Mouse (Mus musculus) heart, adult 2 months (tissue): Measurements from ENCODE around the gene Camkmt. TPM values are rescaled to one million over a fixed set of nuclear protein-coding genes. Genes with fewer than 3 reads are reported as not detected.

ENCODE experiments used
- DNase-seq, 2 experiments: peaks; one replicate each; pipeline ENCODE4 v3.0.0; 2021
- H3K27ac ChIP-seq: fragments of 200-600 bp; 2 replicates; pipeline ENCODE4 v1.8.1; 2022
- H3K27me3 ChIP-seq: fragments of 200-500 bp; 2 replicates; pipeline ENCODE4 v1.6.1; 2012; ENCODE audit warnings: mild to moderate bottlenecking, low read length, inconsistent platforms, mixed read lengths; ENCODE audit not compliant: control insufficient read depth, insufficient read depth
- H3K36me3 ChIP-seq: fragments of 200-500 bp; 2 replicates; pipeline ENCODE4 v1.6.1; 2012; ENCODE audit warnings: low read length, inconsistent platforms; ENCODE audit not compliant: control insufficient read depth, insufficient read depth
- H3K4me1 ChIP-seq: fragments of 200-500 bp; 2 replicates; pipeline ENCODE4 v1.6.1; 2011; ENCODE audit warnings: low read length; ENCODE audit not compliant: control insufficient read depth, insufficient read depth
- H3K4me3 ChIP-seq: fragments of 200-600 bp; 2 replicates; pipeline ENCODE4 v1.8.1; 2022
- H3K79me2 ChIP-seq: fragments of 200-500 bp; replicated peaks from 2 replicates; pipeline ENCODE4 v1.6.1; 2012; ENCODE audit warnings: mild to moderate bottlenecking, inconsistent platforms, low read length, moderate library complexity, mixed read lengths; ENCODE audit not compliant: control insufficient read depth, insufficient read depth
- H3K9ac ChIP-seq: fragments of 200-500 bp; 2 replicates; pipeline ENCODE4 v1.6.1; 2012; ENCODE audit warnings: low read depth, mild to moderate bottlenecking, control low read depth, inconsistent platforms, low read length, mixed read lengths
- CTCF ChIP-seq: fragments of 200-600 bp; IDR thresholded peaks from 2 replicates; pipeline ENCODE4 v1.8.1; 2022; ENCODE audit warnings: antibody characterized with exemption, mild to moderate bottlenecking, moderate library complexity
- EP300 ChIP-seq: fragments of 200-500 bp; IDR thresholded peaks from 2 replicates; pipeline ENCODE4 v1.6.1; 2011; ENCODE audit warnings: low read depth, low read length, control low read depth; ENCODE audit not compliant: insufficient read depth
- POLR2A ChIP-seq: fragments of 200-500 bp; IDR thresholded peaks from 2 replicates; pipeline ENCODE4 v1.6.1; 2011; ENCODE audit warnings: mild to moderate bottlenecking, low read depth, low read length, control low read depth; ENCODE audit not compliant: insufficient read depth
- WGBS: fragments of 180-500 bp; shearing (Covaris S2); methylation state at CpG from one replicate; pipeline ENCODE4 v1.1.7; 2018; 5-methylcytosine and 5-hydroxymethylcytosine counted together
- intact Hi-C: fragments of 180-260 bp; cut with DNase I; formaldehyde crosslinking; loops from one replicate; pipeline ENCODE4 v1.15.1; 2025
- polyA plus RNA-seq: library from polyadenylated mRNA; depleted of rRNA; stranded (reverse); fragments of >200 nt; gene quantifications from 2 replicates; pipeline ENCODE4 v1.2.3, GENCODE M21; 2012
- total RNA-seq, 2 experiments: library from RNA; stranded (reverse); gene quantifications; 2 replicates each; pipeline ENCODE4 v1.2.3; 2021

The Camkmt gene
- total and polyA plus RNA-seq, 3 experiments = 1.1 to 4.2 (median 3.5) TPM

DNA sequence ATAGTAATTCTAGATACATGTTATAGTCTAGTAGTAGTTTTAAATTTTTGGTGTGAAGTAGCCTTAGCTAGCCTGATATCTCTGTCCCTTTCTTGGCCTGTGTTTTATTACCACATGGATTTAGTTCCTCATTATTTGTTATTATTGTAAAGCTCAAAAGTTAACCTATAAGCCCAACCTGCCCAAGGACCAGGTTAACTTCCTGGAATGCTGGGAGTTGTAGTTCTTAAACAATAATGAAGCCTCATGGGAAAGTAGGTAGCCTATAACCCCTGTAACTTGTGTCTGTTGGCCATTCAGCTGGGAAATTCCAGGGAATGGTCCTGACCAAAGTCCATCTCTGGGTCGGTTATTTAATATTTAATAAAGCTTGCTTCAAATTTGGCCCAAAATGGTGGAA is 58.0 kb downstream of the Camkmt start:
- DNase-seq = no peak
- no peaks in the 10 kb centered on the region for H3K27me3 ChIP-seq
- TF ChIP-seq EP300 = no peak
- no peak for TF ChIP-seq POLR2A
- no peak for TF ChIP-seq CTCF
- intact Hi-C loops = no loop called here
- WGBS = 79% methylated on average over 1 of the region's 1 CpGs
- H3K79me2 ChIP-seq = no peaks in the 10 kb centered on the region
- H3K27ac ChIP-seq = no peak overlapping the region
- no peak overlapping the region for H3K4me3 ChIP-seq
- no peak overlapping the region for H3K9ac ChIP-seq
- H3K36me3 ChIP-seq = no peaks in the 10 kb centered on the region
- no peaks in the 10 kb centered on the region for H3K4me1 ChIP-seq

DNA sequence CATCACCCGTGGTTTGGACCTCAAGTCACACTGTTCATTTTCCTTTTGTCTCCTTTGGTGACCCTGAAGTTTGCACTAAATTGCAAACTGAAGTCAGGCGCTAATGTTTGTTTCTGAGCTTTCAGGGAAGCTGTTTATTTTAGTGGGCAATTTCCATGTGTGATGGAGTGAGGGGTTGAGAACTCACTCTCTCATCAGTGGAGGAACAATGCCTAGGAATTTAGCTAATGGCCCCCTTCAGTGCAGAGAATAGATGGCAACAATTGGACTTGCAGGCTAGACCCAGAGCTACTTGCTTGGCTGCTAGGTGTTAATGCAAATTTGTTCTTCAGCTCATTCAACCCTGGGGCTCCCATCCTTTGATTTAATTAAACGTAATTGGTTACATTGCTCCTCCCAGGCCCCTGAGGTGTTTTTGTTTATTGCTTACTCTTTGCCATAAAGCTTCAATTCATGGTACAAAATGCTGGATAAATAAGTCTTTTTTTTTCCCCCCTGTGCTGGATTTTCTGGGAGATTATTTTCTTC is 58.9 kb downstream of the Camkmt start:
- intact Hi-C loops = no loop called here
- no peaks in the 10 kb centered on the region for H3K36me3 ChIP-seq
- no peak overlapping the region for H3K4me3 ChIP-seq
- H3K27me3 ChIP-seq = no peaks in the 10 kb centered on the region
- H3K9ac ChIP-seq = no peak overlapping the region
- H3K27ac ChIP-seq = no peak overlapping the region
- WGBS = 65% methylated on average over 3 of the region's 3 CpGs
- H3K4me1 ChIP-seq = no peaks in the 10 kb centered on the region
- TF ChIP-seq EP300 (no peak), POLR2A (no peak), CTCF (no peak)
- no peaks in the 10 kb centered on the region for H3K79me2 ChIP-seq
- DNase-seq = no peak

DNA sequence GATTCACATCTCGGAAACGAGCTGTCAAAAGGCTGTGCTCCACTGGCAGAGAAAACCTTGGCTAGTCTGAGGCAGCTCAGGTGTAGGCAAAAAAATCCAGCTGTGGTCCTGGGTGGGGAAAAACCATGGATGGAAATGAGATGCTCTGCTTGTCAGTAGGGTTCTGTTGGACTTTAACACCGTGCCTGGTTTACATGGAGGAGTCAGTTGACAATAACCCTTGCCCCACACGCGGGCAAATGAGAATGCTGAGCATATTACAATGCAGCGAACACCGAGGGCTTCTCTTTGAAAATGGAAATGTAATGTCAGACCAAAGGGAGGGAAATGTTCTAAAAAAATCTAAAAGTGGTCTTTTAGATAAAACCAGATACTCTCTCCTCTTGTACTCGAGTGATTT is 60.9 kb downstream of the Camkmt start:
- H3K36me3 ChIP-seq = no peaks in the 10 kb centered on the region
- H3K79me2 ChIP-seq = no peaks in the 10 kb centered on the region
- DNase-seq = no peak
- 49% methylated on average over 8 of the region's 8 CpGs for WGBS
- no peak for TF ChIP-seq EP300
- no peak for TF ChIP-seq CTCF
- TF ChIP-seq POLR2A = no peak
- H3K27me3 ChIP-seq = no peaks in the 10 kb centered on the region
- no peak overlapping the region for H3K4me3 ChIP-seq
- H3K9ac ChIP-seq = no peak overlapping the region
- intact Hi-C loops = no loop called here
- no peak overlapping the region for H3K27ac ChIP-seq
- no peaks in the 10 kb centered on the region for H3K4me1 ChIP-seq

DNA sequence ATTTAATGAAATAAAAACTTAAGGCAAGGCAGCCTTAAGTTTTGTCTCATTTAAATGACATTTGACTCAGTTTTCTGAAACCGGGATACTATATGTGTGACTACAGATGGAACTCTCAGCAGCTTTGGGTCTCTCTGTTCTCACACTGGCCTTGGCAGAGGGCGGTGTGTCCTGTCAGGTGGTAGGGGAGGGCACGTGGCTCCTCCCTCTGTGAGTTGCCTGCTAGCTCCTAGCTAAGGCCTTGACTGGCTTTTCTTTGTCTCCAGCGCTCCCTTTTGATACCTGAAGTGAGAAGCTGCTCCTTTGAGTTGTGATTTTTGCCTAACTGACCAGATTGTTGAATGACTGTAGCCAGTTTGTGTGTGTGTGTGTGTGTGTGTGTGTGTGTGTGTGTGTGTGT is 67.8 kb downstream of the Camkmt start:
- H3K9ac ChIP-seq = no peak overlapping the region
- H3K27ac ChIP-seq = no peak overlapping the region
- TF ChIP-seq CTCF (no peak), EP300 (no peak), POLR2A (no peak)
- H3K79me2 ChIP-seq = no peaks in the 10 kb centered on the region
- H3K4me1 ChIP-seq = no peaks in the 10 kb centered on the region
- H3K36me3 ChIP-seq = no peaks in the 10 kb centered on the region
- intact Hi-C loops = no loop called here
- no peak for DNase-seq
- no peaks in the 10 kb centered on the region for H3K27me3 ChIP-seq
- no peak overlapping the region for H3K4me3 ChIP-seq
- WGBS = 82% methylated on average over 4 of the region's 4 CpGs

DNA sequence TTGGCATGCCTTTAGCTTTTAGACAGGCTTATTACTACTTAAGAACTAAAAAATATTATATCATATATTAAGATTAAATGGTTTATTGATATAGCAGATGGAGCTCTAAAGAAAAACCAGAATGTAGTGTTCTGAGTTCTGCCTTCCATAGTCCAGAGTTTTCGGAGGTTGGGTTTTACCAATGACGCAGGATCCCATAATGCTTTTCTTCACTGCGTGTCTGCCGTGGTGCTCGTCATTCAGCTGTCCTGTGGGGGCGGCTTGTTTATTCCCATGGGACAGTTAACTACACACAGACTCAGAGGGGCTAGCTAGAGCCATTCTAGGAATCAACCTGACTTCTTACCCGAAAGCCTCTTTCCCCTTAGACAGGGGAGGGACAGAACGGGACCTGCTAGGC is 69.2 kb downstream of the Camkmt start:
- H3K27me3 ChIP-seq = no peaks in the 10 kb centered on the region
- H3K4me1 ChIP-seq = no peaks in the 10 kb centered on the region
- TF ChIP-seq EP300 (no peak), POLR2A (no peak), CTCF (no peak)
- H3K27ac ChIP-seq = no peak overlapping the region
- intact Hi-C loops = no loop called here
- H3K9ac ChIP-seq = no peak overlapping the region
- 80% methylated on average over 8 of the region's 8 CpGs for WGBS
- DNase-seq = no peak
- H3K4me3 ChIP-seq = no peak overlapping the region
- H3K36me3 ChIP-seq = no peaks in the 10 kb centered on the region
- H3K79me2 ChIP-seq = no peaks in the 10 kb centered on the region

DNA sequence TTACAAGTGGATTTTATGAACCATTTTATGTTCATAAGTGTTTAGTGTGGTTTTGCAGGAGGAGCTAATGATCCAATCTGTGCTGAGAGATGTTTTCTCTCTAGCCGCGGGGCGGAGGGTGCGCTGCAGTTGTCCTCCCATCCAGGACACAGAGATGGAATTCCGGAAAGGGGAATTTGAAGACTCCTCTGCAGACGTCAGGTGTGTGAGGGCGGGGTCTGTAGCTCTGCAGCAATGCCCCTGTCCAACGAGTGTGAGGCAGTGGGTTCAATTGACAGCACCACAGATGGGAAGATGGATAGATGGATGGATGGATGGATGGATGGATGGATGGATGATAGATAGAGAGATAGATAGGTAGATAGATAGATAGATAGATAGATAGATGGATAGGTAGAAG is 70.4 kb downstream of the Camkmt start:
- no peak for DNase-seq
- no peaks in the 10 kb centered on the region for H3K27me3 ChIP-seq
- H3K4me1 ChIP-seq = no peaks in the 10 kb centered on the region
- intact Hi-C loops = no loop called here
- H3K9ac ChIP-seq = no peak overlapping the region
- 88% methylated on average over 8 of the region's 8 CpGs for WGBS
- H3K27ac ChIP-seq = no peak overlapping the region
- no peaks in the 10 kb centered on the region for H3K79me2 ChIP-seq
- no peak for TF ChIP-seq POLR2A
- no peak for TF ChIP-seq EP300
- TF ChIP-seq CTCF = no peak
- no peaks in the 10 kb centered on the region for H3K36me3 ChIP-seq
- H3K4me3 ChIP-seq = no peak overlapping the region
